Mouse (Mus musculus): ENCODE results near the gene Gm14862. TPM values are rescaled to one million over a fixed set of nuclear protein-coding genes. Genes with fewer than 3 reads are reported as not detected.

Gene Gm14862
- polyA plus RNA-seq (2017; shearing (Covaris generic)), result 0.74 TPM

GRCm38 (mm10) chrX:9256766-9257165 lies at the start of gene Gm14862:
TSS of gene Gm14862 (minus strand) at chrX:9256899.

GRCm38 (mm10) chrX:9283464-9283863 lies 26.8 kb upstream of the Gm14862 start, which contains the start of gene H2al1m:
TSS of gene H2al1m (plus strand) at chrX:9283764.

GRCm38 (mm10) chrX:9272460-9273361 lies 16.0 kb upstream of the Gm14862 start, which contains the start of gene Xk:
TSS of gene Xk (plus strand) at chrX:9272756.

Other genes starting within 250 kb of the Gm14862 start
- gene Fthl17e, start 223.4 kb downstream of the Gm14862 start, polyA plus RNA-seq (2017; shearing (Covaris generic)), result not detected
- not detected for gene Fthl17f, start 193.9 kb downstream of the Gm14862 start, polyA plus RNA-seq (2017; shearing (Covaris generic))
- gene 4930402K13Rik, start 152.3 kb downstream of the Gm14862 start, polyA plus RNA-seq (2017; shearing (Covaris generic)), result not detected
- 12.5 TPM for gene Lancl3, start 57.0 kb downstream of the Gm14862 start, polyA plus RNA-seq (2017; shearing (Covaris generic))
- gene Xk, start 15.9 kb upstream of the Gm14862 start, polyA plus RNA-seq (2017; shearing (Covaris generic)), result 4.4 TPM
- 1.1 TPM for gene H2al1m, start 26.9 kb upstream of the Gm14862 start, polyA plus RNA-seq (2017; shearing (Covaris generic))
- gene H2al1k, start 93.7 kb upstream of the Gm14862 start, polyA plus RNA-seq (2017; shearing (Covaris generic)), result not detected
- gene Cybb, start 230.9 kb upstream of the Gm14862 start, polyA plus RNA-seq (2017; shearing (Covaris generic)), result 0.26 TPM